Mouse (Mus musculus) heart, adult 2 months (tissue): ENCODE data around the gene Atg5. TPM values are rescaled to one million over a fixed set of nuclear protein-coding genes. Genes with fewer than 3 reads are reported as not detected.

ENCODE experiments used
- DNase-seq, 2 experiments: peaks; one replicate each; pipeline ENCODE4 v3.0.0; 2021
- H3K27ac ChIP-seq: fragments of 200-600 bp; 2 replicates; pipeline ENCODE4 v1.8.1; 2022
- H3K27me3 ChIP-seq: fragments of 200-500 bp; 2 replicates; pipeline ENCODE4 v1.6.1; 2012; ENCODE audit warnings: mild to moderate bottlenecking, low read length, inconsistent platforms, mixed read lengths; ENCODE audit not compliant: control insufficient read depth, insufficient read depth
- H3K36me3 ChIP-seq: fragments of 200-500 bp; 2 replicates; pipeline ENCODE4 v1.6.1; 2012; ENCODE audit warnings: low read length, inconsistent platforms; ENCODE audit not compliant: control insufficient read depth, insufficient read depth
- H3K4me1 ChIP-seq: fragments of 200-500 bp; 2 replicates; pipeline ENCODE4 v1.6.1; 2011; ENCODE audit warnings: low read length; ENCODE audit not compliant: control insufficient read depth, insufficient read depth
- H3K4me3 ChIP-seq: fragments of 200-600 bp; 2 replicates; pipeline ENCODE4 v1.8.1; 2022
- H3K79me2 ChIP-seq: fragments of 200-500 bp; replicated peaks from 2 replicates; pipeline ENCODE4 v1.6.1; 2012; ENCODE audit warnings: mild to moderate bottlenecking, inconsistent platforms, low read length, moderate library complexity, mixed read lengths; ENCODE audit not compliant: control insufficient read depth, insufficient read depth
- H3K9ac ChIP-seq: fragments of 200-500 bp; 2 replicates; pipeline ENCODE4 v1.6.1; 2012; ENCODE audit warnings: low read depth, mild to moderate bottlenecking, control low read depth, inconsistent platforms, low read length, mixed read lengths
- CTCF ChIP-seq: fragments of 200-600 bp; IDR thresholded peaks from 2 replicates; pipeline ENCODE4 v1.8.1; 2022; ENCODE audit warnings: antibody characterized with exemption, mild to moderate bottlenecking, moderate library complexity
- EP300 ChIP-seq: fragments of 200-500 bp; IDR thresholded peaks from 2 replicates; pipeline ENCODE4 v1.6.1; 2011; ENCODE audit warnings: low read depth, low read length, control low read depth; ENCODE audit not compliant: insufficient read depth
- POLR2A ChIP-seq: fragments of 200-500 bp; IDR thresholded peaks from 2 replicates; pipeline ENCODE4 v1.6.1; 2011; ENCODE audit warnings: mild to moderate bottlenecking, low read depth, low read length, control low read depth; ENCODE audit not compliant: insufficient read depth
- WGBS: fragments of 180-500 bp; shearing (Covaris S2); methylation state at CpG from one replicate; pipeline ENCODE4 v1.1.7; 2018; 5-methylcytosine and 5-hydroxymethylcytosine counted together
- intact Hi-C: fragments of 180-260 bp; cut with DNase I; formaldehyde crosslinking; loops from one replicate; pipeline ENCODE4 v1.15.1; 2025
- polyA plus RNA-seq: library from polyadenylated mRNA; depleted of rRNA; stranded (reverse); fragments of >200 nt; gene quantifications from 2 replicates; pipeline ENCODE4 v1.2.3, GENCODE M21; 2012
- total RNA-seq, 2 experiments: library from RNA; stranded (reverse); gene quantifications; 2 replicates each; pipeline ENCODE4 v1.2.3; 2021

Atg5 gene
- total and polyA plus RNA-seq, 3 experiments, result 6.5 to 15.4 (median 15.2) TPM

- Histone ChIP-seq H3K27me3 (no peaks in the 10 kb centered on the region), H3K4me3 (no peak overlapping the region), H3K36me3 (no peaks in the 10 kb centered on the region), H3K79me2 (peaks cover 2% of the 10 kb centered on the region; the same call in 1 of the 2 replicates), H3K9ac (no peak overlapping the region), H3K27ac (no peak overlapping the region), H3K4me1 (no peaks in the 10 kb centered on the region)
- 90% methylated on average over 11 of the region's 11 CpGs for WGBS
- TF ChIP-seq EP300 (no peak), CTCF (no peak), POLR2A (no peak)
- intact Hi-C loops, result no loop called here
- DNase-seq, result no peak
Measured at GRCm38 (mm10) chr10:44360632-44361031, 92.5 kb downstream of the Atg5 start.

GRCm38 (mm10) chr10:44362435-44362834, 94.3 kb downstream of the Atg5 start:
- H3K27ac ChIP-seq, result no peak overlapping the region
- no peak for DNase-seq
- H3K4me3 ChIP-seq, result no peak overlapping the region
- H3K36me3 ChIP-seq, result no peaks in the 10 kb centered on the region
- no peak overlapping the region for H3K9ac ChIP-seq
- peaks cover 2% of the 10 kb centered on the region; the same call in 1 of the 2 replicates for H3K79me2 ChIP-seq
- no peak for TF ChIP-seq POLR2A
- TF ChIP-seq CTCF, result no peak
- TF ChIP-seq EP300, result no peak
- intact Hi-C loops, result no loop called here
- no peaks in the 10 kb centered on the region for H3K4me1 ChIP-seq
- no peaks in the 10 kb centered on the region for H3K27me3 ChIP-seq
- WGBS, result 90% methylated on average over 5 of the region's 5 CpGs

- Histone ChIP-seq H3K79me2 (peaks cover 2% of the 10 kb centered on the region; the same call in 1 of the 2 replicates), H3K27ac (no peak overlapping the region), H3K4me1 (no peaks in the 10 kb centered on the region), H3K27me3 (no peaks in the 10 kb centered on the region), H3K9ac (no peak overlapping the region), H3K36me3 (no peaks in the 10 kb centered on the region), H3K4me3 (no peak overlapping the region)
- DNase-seq, result no peak
- 85% methylated on average over 9 of the region's 9 CpGs for WGBS
- intact Hi-C loops, result no loop called here
- TF ChIP-seq EP300 (no peak), CTCF (no peak), POLR2A (no peak)
Measured at GRCm38 (mm10) chr10:44362846-44363245, 94.7 kb downstream of the Atg5 start.

GRCm38 (mm10) chr10:44366186-44366585, 98.0 kb downstream of the Atg5 start:
- Histone ChIP-seq H3K27me3 (no peaks in the 10 kb centered on the region), H3K79me2 (no peaks in the 10 kb centered on the region), H3K27ac (no peak overlapping the region), H3K4me1 (no peaks in the 10 kb centered on the region), H3K36me3 (no peaks in the 10 kb centered on the region), H3K9ac (no peak overlapping the region), H3K4me3 (no peak overlapping the region)
- intact Hi-C loops, result no loop called here
- 78% methylated on average over 2 of the region's 2 CpGs for WGBS
- no peak for TF ChIP-seq EP300
- TF ChIP-seq CTCF, result no peak
- no peak for TF ChIP-seq POLR2A
- no peak for DNase-seq

GRCm38 (mm10) chr10:44367043-44367442, 98.9 kb downstream of the Atg5 start:
- no peaks in the 10 kb centered on the region for H3K79me2 ChIP-seq
- TF ChIP-seq EP300, result no peak
- no peak for TF ChIP-seq POLR2A
- TF ChIP-seq CTCF, result no peak
- no peak overlapping the region for H3K9ac ChIP-seq
- no peaks in the 10 kb centered on the region for H3K27me3 ChIP-seq
- no peaks in the 10 kb centered on the region for H3K36me3 ChIP-seq
- no peak overlapping the region for H3K27ac ChIP-seq
- DNase-seq, result no peak
- intact Hi-C loops, result no loop called here
- H3K4me1 ChIP-seq, result no peaks in the 10 kb centered on the region
- WGBS, result 82% methylated on average over 12 of the region's 12 CpGs
- no peak overlapping the region for H3K4me3 ChIP-seq

GRCm38 (mm10) chr10:44368596-44368995, 100.4 kb downstream of the Atg5 start:
- H3K4me1 ChIP-seq, result no peaks in the 10 kb centered on the region
- DNase-seq, result no peak
- no peaks in the 10 kb centered on the region for H3K27me3 ChIP-seq
- H3K9ac ChIP-seq, result no peak overlapping the region
- H3K36me3 ChIP-seq, result no peaks in the 10 kb centered on the region
- TF ChIP-seq EP300, result no peak
- no peak for TF ChIP-seq POLR2A
- no peak for TF ChIP-seq CTCF
- H3K79me2 ChIP-seq, result no peaks in the 10 kb centered on the region
- intact Hi-C loops, result no loop called here
- H3K4me3 ChIP-seq, result no peak overlapping the region
- WGBS, result 67% methylated on average over 13 of the region's 13 CpGs
- H3K27ac ChIP-seq, result no peak overlapping the region

- Histone ChIP-seq H3K4me1 (no peaks in the 10 kb centered on the region), H3K9ac (no peak overlapping the region), H3K79me2 (no peaks in the 10 kb centered on the region), H3K36me3 (no peaks in the 10 kb centered on the region), H3K27ac (no peak overlapping the region), H3K27me3 (no peaks in the 10 kb centered on the region), H3K4me3 (no peak overlapping the region)
- WGBS, result 71% methylated on average over 6 of the region's 6 CpGs
- TF ChIP-seq CTCF (no peak), POLR2A (no peak), EP300 (no peak)
- DNase-seq, result no peak
- intact Hi-C loops, result no loop called here
Measured at GRCm38 (mm10) chr10:44370666-44371065, 102.5 kb downstream of the Atg5 start.
